Mouse (Mus musculus): ENCODE measurements at regions not wholly inside any gene's neighbourhood (a gene's known extent, or its start where the extent isn't known, plus 50 kb on each side); places are given as distances from the start of the nearest gene placed in this dataset.

DNA sequence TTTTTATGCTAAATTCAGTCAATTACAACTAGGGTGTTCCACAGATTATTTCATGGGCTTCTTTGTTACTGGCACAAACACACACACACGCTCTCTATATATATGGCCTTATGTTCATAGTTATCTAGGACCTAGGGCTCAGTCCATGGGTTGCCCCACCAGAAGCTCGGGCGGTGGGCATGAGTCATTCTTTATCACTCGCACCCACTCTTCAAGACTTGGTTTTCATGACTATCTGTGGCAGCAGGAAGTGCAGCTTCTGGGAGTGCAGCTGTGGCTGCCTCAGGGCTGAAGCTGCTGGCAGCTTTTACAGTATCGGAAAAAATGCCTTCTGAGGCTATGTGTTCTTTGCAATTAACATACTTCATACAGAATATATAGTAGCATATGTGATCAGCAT is 198.7 kb downstream of the Ipo11 start:
- Histone ChIP-seq H3K4me2 (no peak overlapping the region), H3K27ac (no peak overlapping the region), H3K4me1 (replicated peaks) (no peaks in the 10 kb centered on the region), H3K36me3 (no peaks in the 10 kb centered on the region), H3K9me3 (0 out of 2 replicates have a peak, but pooled peaks cover 3% of the 10 kb centered on the region), H3K4me3 (replicated peaks) (no peak overlapping the region), H3K27me3 (no peaks in the 10 kb centered on the region), H3K9ac (replicated peaks) (no peak overlapping the region)
- 87% methylated on average over 5 of the region's 5 CpGs for WGBS
- ATAC-seq (ENCODE audit: insufficient number of reproducible peaks, insufficient read depth, low FRiP score, low TSS enrichment, low read depth) = no peak

- Histone ChIP-seq H3K27me3 (no peaks in the 10 kb centered on the region), H3K4me3 (replicated peaks) (no peak overlapping the region), H3K9me3 (0 out of 2 replicates have a peak, but pooled peaks cover 3% of the 10 kb centered on the region), H3K9ac (replicated peaks) (no peak overlapping the region), H3K4me2 (no peak overlapping the region), H3K4me1 (replicated peaks) (no peaks in the 10 kb centered on the region), H3K27ac (no peak overlapping the region), H3K36me3 (no peaks in the 10 kb centered on the region)
- ATAC-seq (ENCODE audit: insufficient number of reproducible peaks, insufficient read depth, low FRiP score, low TSS enrichment, low read depth) = no peak
- 74% methylated on average over 2 of the region's 2 CpGs for WGBS
These were observed 202.4 kb downstream of the Ipo11 start for GRCm38 (mm10) chr13:106734323-106734722.

DNA sequence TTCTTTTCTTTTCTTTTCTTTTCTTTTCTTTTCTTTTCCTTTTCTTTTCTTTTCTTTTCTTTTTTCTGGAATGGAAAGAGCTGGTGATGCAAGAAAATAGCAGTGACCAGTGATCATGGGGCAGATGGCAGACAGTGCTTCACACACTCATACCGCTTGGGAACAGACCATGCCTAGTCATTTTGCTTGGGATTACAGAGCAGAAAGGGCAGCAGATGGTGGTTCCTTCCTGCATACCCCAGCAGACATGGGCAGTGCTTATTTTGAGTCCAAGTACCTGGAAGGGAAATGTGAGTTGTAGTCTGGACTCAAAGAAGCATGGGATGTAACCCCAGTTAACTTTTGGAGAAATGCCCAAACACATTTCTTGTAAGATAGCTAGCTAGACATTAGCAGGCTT is 203.9 kb downstream of the Ipo11 start:
- Histone ChIP-seq H3K9ac (replicated peaks) (no peak overlapping the region), H3K4me2 (no peak overlapping the region), H3K27me3 (no peaks in the 10 kb centered on the region), H3K4me3 (replicated peaks) (no peak overlapping the region), H3K4me1 (replicated peaks) (no peaks in the 10 kb centered on the region), H3K27ac (no peak overlapping the region), H3K9me3 (no peaks in the 10 kb centered on the region), H3K36me3 (no peaks in the 10 kb centered on the region)
- WGBS = 86% methylated on average over 1 of the region's 1 CpGs
- ATAC-seq (ENCODE audit: insufficient number of reproducible peaks, insufficient read depth, low FRiP score, low TSS enrichment, low read depth) = no peak

DNA sequence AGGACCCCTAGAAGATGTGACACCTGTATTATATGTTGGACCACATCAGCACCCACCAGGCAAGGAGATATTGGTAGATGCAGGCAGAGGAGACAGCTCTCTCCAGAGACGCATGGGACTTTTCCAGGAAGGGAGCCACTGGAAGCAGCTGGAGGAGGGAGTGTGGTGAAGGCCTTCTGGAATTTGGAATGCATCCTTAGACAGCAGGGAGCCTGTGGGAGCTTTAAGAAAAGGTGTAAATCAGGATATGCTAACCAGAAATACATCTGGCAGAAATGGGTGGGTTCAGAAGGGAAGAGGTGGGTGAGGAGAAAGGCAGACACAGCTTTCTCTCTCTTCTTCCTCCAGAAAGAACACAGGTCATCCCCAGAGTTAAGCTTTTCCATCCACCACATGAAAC is 213.4 kb downstream of the Ipo11 start:
- no peak for ATAC-seq (ENCODE audit: insufficient number of reproducible peaks, insufficient read depth, low FRiP score, low TSS enrichment, low read depth)
- H3K4me1 ChIP-seq (replicated peaks) = no peaks in the 10 kb centered on the region
- WGBS = 81% methylated on average over 1 of the region's 1 CpGs
- no peak overlapping the region for H3K9ac ChIP-seq (replicated peaks)
- H3K27me3 ChIP-seq = no peaks in the 10 kb centered on the region
- no peak overlapping the region for H3K4me2 ChIP-seq
- no peak overlapping the region for H3K27ac ChIP-seq
- H3K9me3 ChIP-seq = no peaks in the 10 kb centered on the region
- no peak overlapping the region for H3K4me3 ChIP-seq (replicated peaks)
- H3K36me3 ChIP-seq = no peaks in the 10 kb centered on the region

- Histone ChIP-seq H3K4me2 (no peak overlapping the region), H3K9ac (replicated peaks) (no peak overlapping the region), H3K4me1 (replicated peaks) (no peaks in the 10 kb centered on the region), H3K36me3 (no peaks in the 10 kb centered on the region), H3K4me3 (replicated peaks) (no peak overlapping the region), H3K9me3 (no peaks in the 10 kb centered on the region), H3K27me3 (no peaks in the 10 kb centered on the region), H3K27ac (no peak overlapping the region)
- 88% methylated on average over 1 of the region's 1 CpGs for WGBS
- ATAC-seq (ENCODE audit: insufficient number of reproducible peaks, insufficient read depth, low FRiP score, low TSS enrichment, low read depth) = no peak
These were observed 215.6 kb downstream of the Ipo11 start for GRCm38 (mm10) chr13:106721167-106721566.

GRCm38 (mm10) chr13:106715771-106716170 is 221.0 kb downstream of the Ipo11 start:
- Histone ChIP-seq H3K27ac (no peak overlapping the region), H3K36me3 (no peaks in the 10 kb centered on the region), H3K4me1 (replicated peaks) (no peaks in the 10 kb centered on the region), H3K4me2 (no peak overlapping the region), H3K9ac (replicated peaks) (no peak overlapping the region), H3K27me3 (no peaks in the 10 kb centered on the region), H3K4me3 (replicated peaks) (no peak overlapping the region), H3K9me3 (no peaks in the 10 kb centered on the region)
- WGBS = 46% methylated on average over 2 of the region's 2 CpGs
- no peak for ATAC-seq (ENCODE audit: insufficient number of reproducible peaks, insufficient read depth, low FRiP score, low TSS enrichment, low read depth)

GRCm38 (mm10) chr13:106715234-106715633 is 221.5 kb downstream of the Ipo11 start:
- WGBS = 81% methylated on average over 8 of the region's 8 CpGs
- Histone ChIP-seq H3K9ac (replicated peaks) (no peak overlapping the region), H3K4me1 (replicated peaks) (no peaks in the 10 kb centered on the region), H3K4me3 (replicated peaks) (no peak overlapping the region), H3K4me2 (no peak overlapping the region), H3K36me3 (no peaks in the 10 kb centered on the region), H3K9me3 (no peaks in the 10 kb centered on the region), H3K27me3 (no peaks in the 10 kb centered on the region), H3K27ac (no peak overlapping the region)
- ATAC-seq (ENCODE audit: insufficient number of reproducible peaks, insufficient read depth, low FRiP score, low TSS enrichment, low read depth) = no peak

GRCm38 (mm10) chr13:106710580-106710979 is 226.2 kb downstream of the Ipo11 start:
- H3K9me3 ChIP-seq = no peaks in the 10 kb centered on the region
- H3K9ac ChIP-seq (replicated peaks) = no peak overlapping the region
- no peaks in the 10 kb centered on the region for H3K36me3 ChIP-seq
- H3K27me3 ChIP-seq = no peaks in the 10 kb centered on the region
- ATAC-seq (ENCODE audit: insufficient number of reproducible peaks, insufficient read depth, low FRiP score, low TSS enrichment, low read depth) = no peak
- no peak overlapping the region for H3K27ac ChIP-seq
- 91% methylated on average over 3 of the region's 3 CpGs for WGBS
- no peaks in the 10 kb centered on the region for H3K4me1 ChIP-seq (replicated peaks)
- H3K4me2 ChIP-seq = no peak overlapping the region
- H3K4me3 ChIP-seq (replicated peaks) = no peak overlapping the region

- 90% methylated on average over 1 of the region's 1 CpGs for WGBS
- H3K4me1 ChIP-seq (replicated peaks) = no peaks in the 10 kb centered on the region
- ATAC-seq (ENCODE audit: insufficient number of reproducible peaks, insufficient read depth, low FRiP score, low TSS enrichment, low read depth) = no peak
- no peaks in the 10 kb centered on the region for H3K27me3 ChIP-seq
- no peaks in the 10 kb centered on the region for H3K36me3 ChIP-seq
- no peaks in the 10 kb centered on the region for H3K9me3 ChIP-seq
- H3K27ac ChIP-seq = no peak overlapping the region
- no peak overlapping the region for H3K9ac ChIP-seq (replicated peaks)
- H3K4me2 ChIP-seq = no peak overlapping the region
- no peak overlapping the region for H3K4me3 ChIP-seq (replicated peaks)
These were observed 236.4 kb downstream of the Ipo11 start for GRCm38 (mm10) chr13:106700376-106700775.

DNA sequence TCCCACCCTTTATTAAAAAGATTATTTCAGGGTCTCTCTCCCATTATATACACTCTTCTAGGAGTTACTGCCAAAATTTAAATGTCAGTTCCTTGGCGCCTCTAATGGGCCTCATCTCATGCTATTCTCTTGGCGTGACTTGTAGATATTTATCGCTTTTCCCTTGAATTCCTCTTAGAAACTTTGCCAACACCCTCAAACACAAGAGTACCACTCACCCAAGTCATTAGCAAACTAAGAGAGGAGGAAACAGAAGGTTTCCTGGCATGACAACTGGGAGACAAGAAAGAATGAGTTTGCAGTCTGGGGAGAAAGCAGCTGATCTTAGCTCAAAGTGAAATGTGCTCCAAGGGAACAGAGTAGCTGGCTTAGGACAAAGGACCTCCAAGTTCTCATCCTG is 236.8 kb downstream of the Ipo11 start:
- ATAC-seq (ENCODE audit: insufficient number of reproducible peaks, insufficient read depth, low FRiP score, low TSS enrichment, low read depth) = no peak
- H3K4me3 ChIP-seq (replicated peaks) = no peak overlapping the region
- 89% methylated on average over 3 of the region's 3 CpGs for WGBS

DNA sequence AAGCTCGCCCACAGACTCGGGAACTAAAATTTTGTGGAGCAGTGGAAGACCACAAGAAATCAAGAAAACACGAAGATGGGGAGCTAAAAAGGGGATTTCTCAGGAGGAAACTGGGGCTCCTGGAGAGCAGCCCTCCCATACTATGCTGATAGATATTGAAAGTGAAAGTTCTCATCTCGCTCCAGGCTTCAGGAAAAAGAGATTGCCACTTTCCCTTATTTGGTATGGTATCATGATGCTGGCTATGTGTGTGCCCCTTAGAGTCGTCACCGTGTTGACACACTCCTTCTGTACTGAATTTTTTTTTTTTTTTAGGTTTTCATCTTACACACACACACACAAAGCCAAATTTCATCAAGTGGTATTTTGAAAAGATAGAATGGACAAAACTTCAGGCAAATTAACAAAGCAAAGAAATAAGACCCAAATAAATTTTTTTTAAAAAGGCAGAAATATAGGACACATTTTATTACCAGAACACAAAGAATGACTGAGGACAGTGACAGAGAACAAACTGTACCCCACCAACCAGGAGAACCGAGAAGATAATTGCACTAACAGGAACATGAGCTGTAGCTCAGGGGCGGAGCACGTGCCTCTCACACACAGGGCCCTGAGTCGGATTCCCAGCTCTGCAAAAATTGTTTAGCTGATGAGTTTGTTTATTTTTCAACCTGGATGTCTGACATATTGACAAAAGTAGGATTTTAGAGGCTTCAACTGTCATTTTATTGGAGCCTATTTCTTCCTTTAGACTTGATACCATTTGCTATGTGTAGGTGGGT is 244.8 kb downstream of the Ipo11 start:
- no peaks in the 10 kb centered on the region for H3K4me1 ChIP-seq (replicated peaks)
- 82% methylated on average over 10 of the region's 10 CpGs for WGBS
- ATAC-seq (ENCODE audit: insufficient number of reproducible peaks, insufficient read depth, low FRiP score, low TSS enrichment, low read depth) = no peak

More for the DNA sequence above, 236.8 kb downstream of the Ipo11 start:
- Histone ChIP-seq H3K4me1 (replicated peaks) (no peaks in the 10 kb centered on the region), H3K9me3 (no peaks in the 10 kb centered on the region), H3K27me3 (no peaks in the 10 kb centered on the region), H3K9ac (replicated peaks) (no peak overlapping the region), H3K4me2 (no peak overlapping the region), H3K27ac (no peak overlapping the region), H3K36me3 (no peaks in the 10 kb centered on the region)

GRCm38 (mm10) chr13:106690125-106690524 is 246.6 kb downstream of the Ipo11 start:
- 72% methylated on average over 3 of the region's 3 CpGs for WGBS
- Histone ChIP-seq H3K9me3 (no peaks in the 10 kb centered on the region), H3K9ac (replicated peaks) (no peak overlapping the region), H3K27me3 (no peaks in the 10 kb centered on the region), H3K4me1 (replicated peaks) (no peaks in the 10 kb centered on the region), H3K27ac (no peak overlapping the region), H3K4me2 (no peak overlapping the region), H3K4me3 (replicated peaks) (no peak overlapping the region), H3K36me3 (no peaks in the 10 kb centered on the region)
- no peak for ATAC-seq (ENCODE audit: insufficient number of reproducible peaks, insufficient read depth, low FRiP score, low TSS enrichment, low read depth)

More for the DNA sequence above, 244.8 kb downstream of the Ipo11 start:
- H3K4me3 ChIP-seq (replicated peaks) = no peak overlapping the region
- no peak overlapping the region for H3K4me2 ChIP-seq
- H3K36me3 ChIP-seq = no peaks in the 10 kb centered on the region
- no peaks in the 10 kb centered on the region for H3K9me3 ChIP-seq
- no peaks in the 10 kb centered on the region for H3K27me3 ChIP-seq
- H3K27ac ChIP-seq = no peak overlapping the region
- H3K9ac ChIP-seq (replicated peaks) = no peak overlapping the region

Data from limb, embryonic 12.5 days (tissue).